Comparison of ENCODE assay signal across 18 mouse cellular contexts in the genomic region with DNA sequence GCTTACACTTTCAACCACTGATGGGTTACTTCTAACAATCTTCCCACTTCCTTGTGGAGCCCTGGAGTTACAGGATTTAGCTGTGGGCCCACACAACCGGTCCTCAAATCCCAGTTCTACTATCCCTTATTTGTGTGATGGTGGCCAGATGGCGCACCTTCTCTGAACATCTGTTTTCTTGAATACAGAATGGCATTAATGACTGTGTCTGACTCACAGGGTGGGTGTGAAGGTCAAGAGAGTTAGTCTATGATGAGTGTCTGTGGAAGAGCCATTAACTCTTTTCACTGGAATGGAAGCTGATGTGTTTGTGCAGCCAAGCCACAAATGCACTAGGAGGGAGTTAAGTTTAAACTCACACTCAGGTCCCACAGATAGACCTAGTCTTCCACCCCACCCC.
"Had no signal": no experiment of that assay in that cellular context is flagged by ENCODE, and none has a peak within 500 bp of the region (broad histone marks: within the 10 kb centered on the region; RNA-seq: fewer than 3 reads in every experiment).

No protein-coding gene starts in this region.

- H3K4me3 ChIP-seq: liver, embryonic 15.5 days; lung, embryonic 15.5 days; megakaryocyte, embryonic 14.5 days; midbrain, embryonic 12.5 days; neural tube, embryonic 12.5 days; stomach, embryonic 15.5 days had no signal

- H3K36me3 ChIP-seq: liver, embryonic 15.5 days; lung, embryonic 15.5 days; midbrain, embryonic 12.5 days; neural tube, embryonic 12.5 days; stomach, embryonic 15.5 days had no signal

- H3K27ac ChIP-seq: liver, embryonic 15.5 days; lung, embryonic 15.5 days; midbrain, embryonic 12.5 days; neural tube, embryonic 12.5 days; stomach, embryonic 15.5 days; stomach, postnatal 0 days had no signal

- ATAC-seq: liver, postnatal 0 days; lung, postnatal 0 days; midbrain, embryonic 16.5 days had no signal

- DNase-seq: liver, postnatal 0 days; lung, adult 2 months; lung, postnatal 14 days; lung, postnatal 36 days; midbrain, embryonic 14.5 days; right cerebral cortex, postnatal 14 days; thymus, adult 2 months; thymus, postnatal 25 days; thymus, postnatal 4 days had no signal

- H3K9me3 ChIP-seq: liver, embryonic 15.5 days; lung, embryonic 15.5 days; midbrain, embryonic 12.5 days; neural tube, embryonic 12.5 days; stomach, embryonic 15.5 days had no signal

- H3K4me1 ChIP-seq: liver, embryonic 15.5 days; lung, embryonic 15.5 days; midbrain, embryonic 12.5 days; neural tube, embryonic 12.5 days; stomach, embryonic 15.5 days had no signal

- H3K27me3 ChIP-seq: liver, embryonic 15.5 days; lung, embryonic 15.5 days; midbrain, embryonic 12.5 days; neural tube, embryonic 12.5 days; stomach, embryonic 15.5 days had no signal
